Mouse (Mus musculus) kidney, adult 2 months (tissue): ENCODE measurements at regions not wholly inside any gene's neighbourhood (a gene's known extent, or its start where the extent isn't known, plus 50 kb on each side); places are given as distances from the start of the nearest gene placed in this dataset.

Source experiments
- CTCF ChIP-seq: fragments of 200-500 bp; conservative IDR thresholded peaks from 2 replicates; pipeline ENCODE4 v1.5.1; 2011; ENCODE audit warnings: low read depth, mild to moderate bottlenecking, control low read depth, low read length, moderate library complexity, mixed read lengths; ENCODE audit not compliant: insufficient read depth, insufficient read length
- POLR2A ChIP-seq: fragments of 200-500 bp; IDR thresholded peaks from one replicate; pipeline ENCODE4 v1.6.1; 2011; ENCODE audit warnings: low read depth, low read length, control low read depth

DNA sequence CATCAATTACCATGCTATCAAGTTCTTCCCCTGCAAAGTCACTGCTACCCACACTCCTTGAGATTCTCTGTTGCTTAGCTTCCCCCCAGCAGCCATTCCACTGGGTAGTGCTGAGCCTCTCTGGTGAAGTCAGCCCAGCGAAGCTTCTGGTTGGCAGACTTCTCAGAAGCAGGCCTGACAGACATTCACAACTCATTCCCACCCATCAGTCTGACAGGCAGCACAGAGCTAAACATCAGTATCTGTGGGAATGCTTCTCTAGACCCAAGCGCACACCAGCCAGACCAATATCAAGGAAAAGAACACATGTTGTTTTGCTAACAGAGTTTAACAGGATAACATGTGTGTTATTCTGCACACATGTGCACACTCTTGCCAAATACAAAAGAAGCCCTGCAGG lies 101.1 kb upstream of the Ccdc122 start:
- no peak for TF ChIP-seq CTCF
- TF ChIP-seq POLR2A, result no peak
